Mouse (Mus musculus): Measurements from ENCODE around the gene Gper1. TPM values are rescaled to one million over a fixed set of nuclear protein-coding genes. Genes with fewer than 3 reads are reported as not detected.

Gene Gper1
- polyA plus RNA-seq, 1 experiment from 2014 or later, result 4.0 TPM

DNA sequence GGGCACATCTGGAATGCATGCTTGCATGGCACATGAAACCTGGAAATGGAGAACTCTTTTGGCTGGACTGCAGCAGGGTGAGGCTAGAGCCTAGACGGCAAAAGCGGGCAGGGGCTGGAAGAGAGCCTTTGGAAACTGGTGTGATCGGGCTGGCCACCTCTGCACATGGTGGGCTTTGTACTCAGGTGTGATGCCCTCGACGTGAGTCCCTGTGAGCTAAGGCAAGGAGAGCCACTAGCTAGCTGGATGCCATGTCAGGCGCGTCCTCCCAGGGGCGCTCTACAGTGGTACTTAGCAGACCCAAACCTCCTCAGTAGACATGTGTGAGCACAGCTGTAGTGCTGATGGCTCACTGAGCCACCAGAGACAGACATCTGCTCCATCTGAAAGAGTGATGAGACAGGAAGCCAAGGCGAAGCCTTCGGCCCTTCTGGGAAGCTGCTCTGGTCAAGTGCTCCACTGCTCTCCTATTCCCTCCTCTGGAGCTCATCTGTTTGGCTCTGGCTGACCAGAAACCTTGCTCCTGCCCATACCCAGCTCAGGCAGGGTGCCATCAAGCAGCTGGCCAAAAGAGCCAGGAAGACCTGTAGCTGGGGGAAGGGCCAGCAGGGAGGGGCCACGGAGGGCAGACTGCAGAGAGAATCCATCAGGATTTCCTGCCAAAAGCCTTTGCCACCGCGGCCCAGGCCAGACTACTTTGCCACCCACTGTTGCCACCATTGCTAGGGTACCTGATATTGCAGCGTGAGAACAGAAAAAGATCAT lies 15.6 kb upstream of the Gper1 start:
- no peaks in the 10 kb centered on the region for H3K27me3 ChIP-seq (ENCODE audit: control insufficient read depth, insufficient read depth, low read length)
- no peaks in the 10 kb centered on the region for H3K36me3 ChIP-seq (ENCODE audit: control insufficient read depth, insufficient read depth)
- no peaks in the 10 kb centered on the region for H3K9me3 ChIP-seq (replicated peaks; ENCODE audit: control insufficient read depth, low read length)
- no peak overlapping the region for H3K9ac ChIP-seq (ENCODE audit: low read length)
- ATAC-seq (replicated peaks; ENCODE audit: extremely low read depth, insufficient read depth, low FRiP score), result no peak
- 80% methylated on average over 14 of the region's 14 CpGs for WGBS
- no peak overlapping the region for H3K4me3 ChIP-seq (ENCODE audit: low read length)
- peak overlapping the region; percentile 23; the same call in 1 of the 2 replicates for H3K27ac ChIP-seq (ENCODE audit: low read length)
- peaks cover 15% of the 10 kb centered on the region for H3K4me1 ChIP-seq (ENCODE audit: control insufficient read depth, insufficient read depth, low read length)
- H3K4me2 ChIP-seq (ENCODE audit: low read depth, low read length), result no peak overlapping the region

DNA sequence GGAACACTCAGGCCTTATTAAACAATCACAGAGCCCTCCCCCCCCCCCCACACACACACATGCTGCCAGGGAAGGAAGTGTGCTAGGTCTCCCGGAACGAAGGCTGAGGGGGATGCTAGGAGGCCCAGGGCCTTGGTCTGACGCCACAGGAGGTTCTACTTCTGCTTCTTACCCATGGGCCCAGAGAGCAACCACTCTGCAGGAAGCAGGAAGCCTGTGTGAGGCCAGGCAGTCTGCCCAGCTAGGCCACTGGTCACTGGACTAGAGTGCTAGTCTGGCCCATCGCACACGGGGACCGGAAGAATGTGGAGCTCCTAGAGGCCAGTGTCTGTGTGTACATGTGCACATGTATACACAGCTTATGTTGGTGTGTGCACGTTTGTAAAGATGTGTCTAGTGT lies 14.4 kb upstream of the Gper1 start:
- Histone ChIP-seq H3K27ac (ENCODE audit: low read length) (peak overlapping the region; percentile 58), H3K4me3 (ENCODE audit: low read length) (no peak overlapping the region), H3K9ac (ENCODE audit: low read length) (no peak overlapping the region), H3K9me3 (replicated peaks; ENCODE audit: control insufficient read depth, low read length) (no peaks in the 10 kb centered on the region), H3K4me2 (ENCODE audit: low read depth, low read length) (no peak overlapping the region), H3K36me3 (ENCODE audit: control insufficient read depth, insufficient read depth) (no peaks in the 10 kb centered on the region), H3K27me3 (ENCODE audit: control insufficient read depth, insufficient read depth, low read length) (no peaks in the 10 kb centered on the region), H3K4me1 (ENCODE audit: control insufficient read depth, insufficient read depth, low read length) (peaks cover 15% of the 10 kb centered on the region)
- WGBS, result 72% methylated on average over 7 of the region's 7 CpGs
- no peak for ATAC-seq (replicated peaks; ENCODE audit: extremely low read depth, insufficient read depth, low FRiP score)

DNA sequence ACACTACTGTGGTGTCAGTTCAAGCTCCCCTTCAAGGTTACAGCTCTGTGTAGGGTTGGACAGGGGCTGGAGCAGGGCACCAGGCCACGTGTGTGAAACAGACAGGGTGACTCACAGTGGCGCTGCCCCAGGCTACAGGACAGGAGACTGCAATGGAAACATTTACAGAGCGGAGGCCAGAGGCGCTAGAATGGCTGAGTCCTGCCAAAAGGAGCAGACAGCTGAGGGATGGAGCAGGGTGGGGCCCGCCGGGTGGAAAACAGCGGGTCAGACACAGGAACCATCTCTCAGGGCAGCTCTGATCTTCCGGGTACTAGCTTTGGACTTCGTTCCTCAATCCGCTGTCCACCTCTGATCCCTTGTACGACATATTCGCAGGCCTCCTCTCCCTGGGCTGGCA lies 13.5 kb upstream of the Gper1 start:
- Histone ChIP-seq H3K27me3 (ENCODE audit: control insufficient read depth, insufficient read depth, low read length) (0 out of 2 replicates have a peak, but pooled peaks cover 2% of the 10 kb centered on the region), H3K4me3 (ENCODE audit: low read length) (no peak overlapping the region), H3K4me2 (ENCODE audit: low read depth, low read length) (no peak overlapping the region), H3K9ac (ENCODE audit: low read length) (no peak overlapping the region), H3K36me3 (ENCODE audit: control insufficient read depth, insufficient read depth) (no peaks in the 10 kb centered on the region), H3K4me1 (ENCODE audit: control insufficient read depth, insufficient read depth, low read length) (peaks cover 15% of the 10 kb centered on the region), H3K27ac (ENCODE audit: low read length) (peak overlapping the region; percentile 35; the same call in 1 of the 2 replicates), H3K9me3 (replicated peaks; ENCODE audit: control insufficient read depth, low read length) (no peaks in the 10 kb centered on the region)
- WGBS, result 57% methylated on average over 12 of the region's 12 CpGs
- peak; percentile 77 for ATAC-seq (replicated peaks; ENCODE audit: extremely low read depth, insufficient read depth, low FRiP score)

DNA sequence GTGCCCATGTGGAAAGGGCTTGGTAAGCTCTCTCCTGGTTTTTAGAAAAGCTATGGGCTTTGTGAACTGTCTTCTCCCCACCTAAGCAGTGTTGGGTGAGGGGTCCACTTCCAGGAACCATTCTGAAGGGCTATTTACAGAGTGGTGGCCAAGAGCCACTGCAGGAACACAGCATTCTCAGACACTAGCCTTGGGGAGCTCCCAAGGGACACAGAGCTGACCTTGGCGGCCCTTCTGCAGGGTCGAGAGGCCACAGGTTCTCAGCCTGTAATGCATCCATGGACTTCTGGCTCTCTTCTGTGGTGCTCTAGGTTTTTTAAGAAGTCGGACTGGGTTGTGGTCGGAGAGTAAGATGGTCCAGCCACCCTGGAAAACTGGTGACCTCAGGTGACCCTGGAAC lies 12.9 kb upstream of the Gper1 start:
- 80% methylated on average over 4 of the region's 4 CpGs for WGBS
- Histone ChIP-seq H3K36me3 (ENCODE audit: control insufficient read depth, insufficient read depth) (no peaks in the 10 kb centered on the region), H3K4me1 (ENCODE audit: control insufficient read depth, insufficient read depth, low read length) (peaks cover 13% of the 10 kb centered on the region), H3K9ac (ENCODE audit: low read length) (no peak overlapping the region), H3K27me3 (ENCODE audit: control insufficient read depth, insufficient read depth, low read length) (0 out of 2 replicates have a peak, but pooled peaks cover 2% of the 10 kb centered on the region), H3K9me3 (replicated peaks; ENCODE audit: control insufficient read depth, low read length) (no peaks in the 10 kb centered on the region), H3K27ac (ENCODE audit: low read length) (no peak overlapping the region; the same call in 1 of the 2 replicates), H3K4me2 (ENCODE audit: low read depth, low read length) (no peak overlapping the region), H3K4me3 (ENCODE audit: low read length) (no peak overlapping the region)
- no peak for ATAC-seq (replicated peaks; ENCODE audit: extremely low read depth, insufficient read depth, low FRiP score)

DNA sequence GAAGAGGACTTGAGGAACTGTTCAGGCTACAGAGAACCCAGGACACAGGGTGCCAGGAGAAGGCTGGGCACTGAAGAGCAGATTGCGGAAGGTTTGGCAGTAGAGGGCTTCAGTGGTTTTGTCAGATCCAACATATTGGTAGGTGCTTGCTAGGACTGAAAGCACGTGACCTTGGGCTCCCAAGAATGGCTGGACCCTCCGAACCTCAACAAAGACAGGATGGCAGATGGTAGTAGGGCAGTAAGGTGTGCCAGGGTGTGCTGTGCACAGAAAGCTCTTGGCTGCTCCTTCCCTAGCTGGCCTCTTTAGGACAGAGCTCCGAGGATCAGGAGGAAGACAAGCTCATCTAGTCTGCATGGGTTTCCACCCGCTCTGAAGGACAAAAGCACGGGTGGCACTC lies 11.8 kb upstream of the Gper1 start:
- H3K4me3 ChIP-seq (ENCODE audit: low read length), result no peak overlapping the region
- 0 out of 2 replicates have a peak, but pooled peaks cover 2% of the 10 kb centered on the region for H3K27me3 ChIP-seq (ENCODE audit: control insufficient read depth, insufficient read depth, low read length)
- H3K4me1 ChIP-seq (ENCODE audit: control insufficient read depth, insufficient read depth, low read length), result peaks cover 9% of the 10 kb centered on the region
- 88% methylated on average over 6 of the region's 6 CpGs for WGBS
- H3K36me3 ChIP-seq (ENCODE audit: control insufficient read depth, insufficient read depth), result no peaks in the 10 kb centered on the region
- H3K4me2 ChIP-seq (ENCODE audit: low read depth, low read length), result no peak overlapping the region
- no peak overlapping the region for H3K9ac ChIP-seq (ENCODE audit: low read length)
- H3K9me3 ChIP-seq (replicated peaks; ENCODE audit: control insufficient read depth, low read length), result no peaks in the 10 kb centered on the region
- ATAC-seq (replicated peaks; ENCODE audit: extremely low read depth, insufficient read depth, low FRiP score), result no peak
- no peak overlapping the region for H3K27ac ChIP-seq (ENCODE audit: low read length)

DNA sequence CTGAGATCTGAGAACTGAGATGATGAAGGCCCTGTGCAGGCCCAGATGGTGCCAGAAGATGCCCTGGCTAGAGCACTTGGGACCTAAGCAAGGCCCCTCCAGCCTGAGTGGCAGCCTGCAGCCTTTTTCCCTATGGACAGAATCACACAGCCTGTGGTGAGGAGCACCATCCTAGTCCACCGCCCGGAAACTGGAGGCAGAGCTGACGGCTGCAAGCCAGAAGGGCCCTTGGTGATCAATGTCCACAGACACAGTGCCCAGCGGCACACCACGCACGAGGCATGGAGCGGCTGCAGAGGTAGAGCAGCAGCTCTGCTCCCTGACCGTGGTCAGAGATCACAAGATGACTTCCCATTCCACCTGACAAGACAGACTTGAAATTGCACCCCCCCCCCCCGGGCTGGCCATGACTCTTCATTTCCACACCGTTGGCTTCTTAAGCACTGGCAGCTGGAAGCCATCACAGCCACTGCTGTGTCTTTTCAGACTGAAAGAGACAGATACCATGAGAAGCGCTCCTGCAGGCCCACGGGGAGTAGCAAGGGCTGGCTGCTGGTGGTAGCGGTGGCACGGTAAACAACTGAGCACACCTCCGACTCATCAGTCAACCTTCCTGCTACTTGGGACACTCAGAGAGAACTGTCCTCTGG lies 11.2 kb upstream of the Gper1 start:
- Histone ChIP-seq H3K27ac (ENCODE audit: low read length) (no peak overlapping the region), H3K27me3 (ENCODE audit: control insufficient read depth, insufficient read depth, low read length) (0 out of 2 replicates have a peak, but pooled peaks cover 2% of the 10 kb centered on the region), H3K9ac (ENCODE audit: low read length) (no peak overlapping the region), H3K4me3 (ENCODE audit: low read length) (no peak overlapping the region), H3K36me3 (ENCODE audit: control insufficient read depth, insufficient read depth) (no peaks in the 10 kb centered on the region), H3K9me3 (replicated peaks; ENCODE audit: control insufficient read depth, low read length) (no peaks in the 10 kb centered on the region), H3K4me2 (ENCODE audit: low read depth, low read length) (no peak overlapping the region), H3K4me1 (ENCODE audit: control insufficient read depth, insufficient read depth, low read length) (peaks cover 9% of the 10 kb centered on the region)
- WGBS, result 70% methylated on average over 15 of the region's 15 CpGs
- no peak for ATAC-seq (replicated peaks; ENCODE audit: extremely low read depth, insufficient read depth, low FRiP score)

DNA sequence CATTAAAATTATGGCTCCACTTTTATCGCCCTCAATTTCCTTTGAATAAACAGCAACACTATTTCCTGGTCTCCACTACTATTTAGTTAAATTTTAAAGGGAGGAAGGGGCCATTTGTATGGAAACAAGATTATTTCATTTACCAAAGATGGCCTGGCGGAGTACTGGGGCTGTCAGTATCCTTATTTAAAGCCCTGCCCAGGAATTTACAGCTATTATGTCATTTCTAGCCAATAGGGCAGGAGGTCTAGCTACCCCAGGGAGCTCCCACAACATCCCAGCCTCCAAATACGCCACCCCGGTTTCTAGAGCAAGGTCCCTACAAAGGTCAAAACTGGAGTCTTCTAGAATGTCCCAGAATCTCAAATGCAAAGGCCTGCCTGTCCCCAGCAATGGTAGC lies 9.4 kb upstream of the Gper1 start:
- peaks cover 5% of the 10 kb centered on the region; the same call in 1 of the 2 replicates for H3K9me3 ChIP-seq (replicated peaks; ENCODE audit: control insufficient read depth, low read length)
- 0 out of 2 replicates have a peak, but pooled peaks cover 2% of the 10 kb centered on the region for H3K27me3 ChIP-seq (ENCODE audit: control insufficient read depth, insufficient read depth, low read length)
- H3K27ac ChIP-seq (ENCODE audit: low read length), result no peak overlapping the region
- H3K4me3 ChIP-seq (ENCODE audit: low read length), result no peak overlapping the region
- no peaks in the 10 kb centered on the region for H3K36me3 ChIP-seq (ENCODE audit: control insufficient read depth, insufficient read depth)
- no peak overlapping the region for H3K4me2 ChIP-seq (ENCODE audit: low read depth, low read length)
- no peak for ATAC-seq (replicated peaks; ENCODE audit: extremely low read depth, insufficient read depth, low FRiP score)
- no peak overlapping the region for H3K9ac ChIP-seq (ENCODE audit: low read length)
- H3K4me1 ChIP-seq (ENCODE audit: control insufficient read depth, insufficient read depth, low read length), result peaks cover 15% of the 10 kb centered on the region
- WGBS, result 80% methylated on average over 4 of the region's 4 CpGs

DNA sequence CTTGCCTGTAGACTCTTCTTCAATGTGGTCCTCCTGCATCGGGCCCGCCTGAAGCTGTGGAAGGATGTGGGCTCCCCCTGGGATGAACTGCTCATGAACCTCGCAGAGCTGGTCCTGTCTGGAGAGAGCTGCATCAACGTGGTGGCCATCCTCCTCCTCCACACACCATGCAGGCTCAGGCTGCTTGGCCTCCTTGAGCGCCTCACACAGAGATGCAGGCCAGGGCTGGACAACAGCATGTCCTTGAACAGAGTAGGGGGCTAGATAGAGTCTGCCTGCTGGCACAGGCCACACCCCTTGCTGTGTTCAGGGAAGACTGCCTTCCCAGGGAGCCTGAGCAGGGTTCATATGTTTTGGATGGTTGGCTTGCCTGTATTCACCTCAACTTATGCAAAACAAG lies 8.0 kb upstream of the Gper1 start:
- Histone ChIP-seq H3K4me2 (ENCODE audit: low read depth, low read length) (no peak overlapping the region), H3K27ac (ENCODE audit: low read length) (no peak overlapping the region), H3K36me3 (ENCODE audit: control insufficient read depth, insufficient read depth) (no peaks in the 10 kb centered on the region), H3K4me3 (ENCODE audit: low read length) (no peak overlapping the region), H3K9ac (ENCODE audit: low read length) (no peak overlapping the region), H3K9me3 (replicated peaks; ENCODE audit: control insufficient read depth, low read length) (peaks cover 5% of the 10 kb centered on the region; the same call in 1 of the 2 replicates), H3K27me3 (ENCODE audit: control insufficient read depth, insufficient read depth, low read length) (0 out of 2 replicates have a peak, but pooled peaks cover 2% of the 10 kb centered on the region), H3K4me1 (ENCODE audit: control insufficient read depth, insufficient read depth, low read length) (peaks cover 17% of the 10 kb centered on the region)
- 90% methylated on average over 5 of the region's 5 CpGs for WGBS
- ATAC-seq (replicated peaks; ENCODE audit: extremely low read depth, insufficient read depth, low FRiP score), result no peak

DNA sequence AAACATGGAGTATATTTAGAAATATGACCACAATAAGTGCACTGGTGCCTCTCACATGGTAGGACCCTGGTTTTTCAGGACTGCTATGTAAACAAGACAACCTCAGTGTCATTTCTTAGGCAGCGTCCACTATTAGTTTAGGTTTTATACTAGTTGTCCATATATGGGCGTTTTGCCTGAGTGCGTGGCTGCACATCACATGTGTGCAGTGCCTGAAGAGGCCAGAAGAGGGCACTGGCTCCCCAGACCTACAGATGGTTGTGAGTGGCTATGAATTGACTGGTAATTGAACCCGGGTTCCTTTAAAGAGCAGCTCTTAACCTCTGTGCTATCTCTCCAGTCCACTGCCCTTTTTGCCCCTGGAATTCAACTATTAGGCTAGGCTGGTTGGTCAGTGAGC lies 6.0 kb upstream of the Gper1 start:
- ATAC-seq (replicated peaks; ENCODE audit: extremely low read depth, insufficient read depth, low FRiP score), result no peak
- H3K4me1 ChIP-seq (ENCODE audit: control insufficient read depth, insufficient read depth, low read length), result peaks cover 19% of the 10 kb centered on the region
- H3K9me3 ChIP-seq (replicated peaks; ENCODE audit: control insufficient read depth, low read length), result peaks cover 5% of the 10 kb centered on the region; the same call in 1 of the 2 replicates
- no peaks in the 10 kb centered on the region for H3K36me3 ChIP-seq (ENCODE audit: control insufficient read depth, insufficient read depth)
- no peak overlapping the region for H3K9ac ChIP-seq (ENCODE audit: low read length)
- H3K4me3 ChIP-seq (ENCODE audit: low read length), result no peak overlapping the region
- 92% methylated on average over 4 of the region's 4 CpGs for WGBS
- H3K4me2 ChIP-seq (ENCODE audit: low read depth, low read length), result no peak overlapping the region
- H3K27me3 ChIP-seq (ENCODE audit: control insufficient read depth, insufficient read depth, low read length), result 0 out of 2 replicates have a peak, but pooled peaks cover 2% of the 10 kb centered on the region
- H3K27ac ChIP-seq (ENCODE audit: low read length), result no peak overlapping the region

Data from heart, embryonic 16.5 days (tissue).